Mouse (Mus musculus) myocyte (in vitro differentiated cells): ENCODE measurements around the gene Tfr2.

Experiments
- MAX ChIP-seq: IDR thresholded peaks from one replicate; pipeline ENCODE4 v1.6.1; 2011; ENCODE audit warnings: low read depth, mild to moderate bottlenecking, control low read depth
- MYOD1 ChIP-seq, 3 experiments: IDR thresholded peaks; one replicate each; pipeline ENCODE4 v1.6.1; 2011; ENCODE audit warnings: control low read depth in 2 of 3, low read depth in 2 of 3, mild to moderate bottlenecking in 2 of 3, moderate library complexity in 1 of 3; ENCODE audit not compliant: insufficient read length in 2 of 3, control insufficient read depth in 1 of 3
- POLR2A ChIP-seq: IDR thresholded peaks from one replicate; pipeline ENCODE4 v1.6.1; 2011; ENCODE audit warnings: low read depth, mild to moderate bottlenecking, control low read depth, moderate library complexity; ENCODE audit not compliant: insufficient read length
- POLR2AphosphoS2 ChIP-seq: IDR thresholded peaks from one replicate; pipeline ENCODE4 v1.6.1; 2011; ENCODE audit warnings: low read depth, control low read depth; ENCODE audit not compliant: insufficient read length
- SRF ChIP-seq: IDR thresholded peaks from one replicate; pipeline ENCODE4 v1.6.1; 2011; ENCODE audit warnings: low read depth; ENCODE audit not compliant: control insufficient read depth, insufficient read length
- USF1 ChIP-seq: IDR thresholded peaks from one replicate; pipeline ENCODE4 v1.6.1; 2011; ENCODE audit warnings: low read depth, mild to moderate bottlenecking, control low read depth, moderate library complexity

DNA sequence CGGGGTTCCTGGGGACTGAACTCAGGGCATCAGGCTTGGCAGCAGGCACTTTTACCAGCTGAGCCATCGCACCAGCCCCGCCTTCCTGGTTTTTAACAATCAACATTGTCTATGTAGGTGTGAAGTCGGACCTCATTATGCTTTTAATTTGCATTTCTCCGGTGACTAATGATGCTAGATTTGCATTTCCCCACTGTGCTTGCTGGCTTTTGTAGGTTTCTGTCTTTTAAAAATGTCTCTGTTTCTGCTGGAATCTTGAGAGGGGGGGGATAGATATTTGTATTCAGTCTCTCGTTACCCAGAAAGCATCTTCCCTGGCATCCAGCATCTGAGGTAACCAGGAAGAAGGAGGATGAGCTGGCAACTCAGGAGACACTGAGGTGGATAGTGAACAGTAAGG is 8.1 kb upstream of the Tfr2 start:
- TF ChIP-seq POLR2A: no peak
- no peak for TF ChIP-seq POLR2AphosphoS2
- TF ChIP-seq MAX: no peak
- TF ChIP-seq SRF: no peak
- TF ChIP-seq MYOD1 (IDR thresholded peaks at IDR 0.05; ENCODE audit: control insufficient read depth in 1 of 3, insufficient read length in 2 of 3, low read depth in 2 of 3): no peak
- no peak for TF ChIP-seq USF1
